Mouse (Mus musculus) C2C12 (cell line): Measurements from ENCODE around the gene Cenph. TPM values are rescaled to one million over a fixed set of nuclear protein-coding genes. Genes with fewer than 3 reads are reported as not detected.

Experiments
- H3K27me3 ChIP-seq: one replicate; pipeline ENCODE4 v1.6.1; 2011; ENCODE audit not compliant: control insufficient read depth, insufficient read depth, insufficient read length
- H3K36me3 ChIP-seq: one replicate; pipeline ENCODE4 v1.6.1; 2011; ENCODE audit not compliant: control insufficient read depth, insufficient read depth
- H3K4me3 ChIP-seq: one replicate; pipeline ENCODE4 v1.5.1; 2011; ENCODE audit warnings: mild to moderate bottlenecking, control low read depth; ENCODE audit not compliant: poor library complexity, insufficient read depth, severe bottlenecking
- H3K79me2 ChIP-seq: one replicate; pipeline ENCODE4 v1.6.1; 2011; ENCODE audit not compliant: control insufficient read depth, insufficient read depth
- H3K79me3 ChIP-seq: one replicate; pipeline ENCODE4 v1.6.1; 2011; ENCODE audit warnings: low read depth, control low read depth
- H3ac ChIP-seq: one replicate; pipeline ENCODE3; 2011; ENCODE audit warnings: low read depth; ENCODE audit not compliant: control insufficient read depth, insufficient read length
- CEBPB ChIP-seq: IDR thresholded peaks from one replicate; pipeline ENCODE4 v1.6.1; 2011; ENCODE audit warnings: low read depth, mild to moderate bottlenecking, control low read depth, moderate library complexity
- CTCF ChIP-seq: IDR thresholded peaks from one replicate; pipeline ENCODE4 v1.5.1; 2011; ENCODE audit not compliant: control insufficient read depth, insufficient read depth, insufficient read length
- FOSL1 ChIP-seq: IDR thresholded peaks from one replicate; pipeline ENCODE4 v1.8.0; 2011; ENCODE audit warnings: mild to moderate bottlenecking, low read length; ENCODE audit not compliant: poor library complexity, insufficient read depth, severe bottlenecking
- MAX ChIP-seq: IDR thresholded peaks from one replicate; pipeline ENCODE4 v1.6.1; 2011; ENCODE audit warnings: mild to moderate bottlenecking, control low read depth
- MYOD1 ChIP-seq: IDR thresholded peaks from one replicate; pipeline ENCODE4 v1.6.1; 2011; ENCODE audit warnings: low read depth; ENCODE audit not compliant: control insufficient read depth, insufficient read length
- MYOG ChIP-seq: IDR thresholded peaks from one replicate; pipeline ENCODE4 v1.6.1; 2011; ENCODE audit not compliant: control insufficient read depth, insufficient read length; ENCODE audit errors: extremely low read depth
- USF1 ChIP-seq: IDR thresholded peaks from one replicate; pipeline ENCODE4 v1.6.1; 2011; ENCODE audit warnings: low read depth, mild to moderate bottlenecking, control low read depth, moderate library complexity
- polyA plus RNA-seq: library from polyadenylated mRNA; unstranded; fragments of >200 nt; fragmentation: generic; extraction: Trizol; gene quantifications from one replicate; pipeline ENCODE4 v1.2.1, GENCODE M21; 2012; ENCODE audit warnings: missing spikeins

Gene Cenph
- polyA plus RNA-seq, 1 experiment, result 17.9 TPM

GRCm38 (mm10) chr13:100785806-100786413 lies 10.2 kb upstream of the Cenph start:
- TF ChIP-seq CTCF (no peak), USF1 (no peak), MAX (no peak), CEBPB (no peak), MYOD1 (no peak)
- Histone ChIP-seq H3K79me2 (peaks cover 54% of the 10 kb centered on the region), H3K79me3 (peaks cover 41% of the 10 kb centered on the region)

GRCm38 (mm10) chr13:100777491-100777890 lies 1.8 kb upstream of the Cenph start:
- peaks cover 47% of the 10 kb centered on the region for H3K36me3 ChIP-seq
- H3K79me2 ChIP-seq, result peaks cover 39% of the 10 kb centered on the region
- TF ChIP-seq CEBPB, result no peak
- TF ChIP-seq MYOG, result no peak
- H3ac ChIP-seq, result no peak overlapping the region
- H3K4me3 ChIP-seq, result no peak overlapping the region
- H3K79me3 ChIP-seq, result peaks cover 11% of the 10 kb centered on the region
- no peaks in the 10 kb centered on the region for H3K27me3 ChIP-seq

More at GRCm38 (mm10) chr13:100785806-100786413, 10.2 kb upstream of the Cenph start:
- Histone ChIP-seq H3K27me3 (no peaks in the 10 kb centered on the region), H3K4me3 (peak overlapping the region; percentile 96), H3ac (peak overlapping the region; percentile 99), H3K36me3 (peaks cover 43% of the 10 kb centered on the region)

GRCm38 (mm10) chr13:100776710-100777109 lies 1.0 kb upstream of the Cenph start:
- peaks cover 46% of the 10 kb centered on the region for H3K36me3 ChIP-seq
- H3ac ChIP-seq, result no peak overlapping the region
- H3K79me3 ChIP-seq, result peaks cover 6% of the 10 kb centered on the region
- no peak overlapping the region for H3K4me3 ChIP-seq
- TF ChIP-seq FOSL1 (no peak), MYOD1 (no peak), MYOG (no peak), MAX (no peak), CEBPB (no peak), USF1 (no peak), CTCF (no peak)
- H3K27me3 ChIP-seq, result no peaks in the 10 kb centered on the region
- peaks cover 31% of the 10 kb centered on the region for H3K79me2 ChIP-seq

GRCm38 (mm10) chr13:100776056-100776419 lies 339 bp upstream of the Cenph start:
- H3K4me3 ChIP-seq, result peak overlapping the region; percentile 94
- peaks cover 24% of the 10 kb centered on the region for H3K79me2 ChIP-seq
- peaks cover 46% of the 10 kb centered on the region for H3K36me3 ChIP-seq
- peaks cover 6% of the 10 kb centered on the region for H3K79me3 ChIP-seq
- H3ac ChIP-seq, result no peak overlapping the region
- TF ChIP-seq CEBPB (no peak), MYOD1 (no peak), CTCF (no peak), MAX (no peak), USF1 (no peak), MYOG (no peak), FOSL1 (no peak)
- no peaks in the 10 kb centered on the region for H3K27me3 ChIP-seq

- H3K36me3 ChIP-seq, result peaks cover 47% of the 10 kb centered on the region
- H3K27me3 ChIP-seq, result no peaks in the 10 kb centered on the region
- H3K4me3 ChIP-seq, result peak overlapping the region; percentile 94
- peaks cover 24% of the 10 kb centered on the region for H3K79me2 ChIP-seq
- no peak overlapping the region for H3ac ChIP-seq
- H3K79me3 ChIP-seq, result peaks cover 4% of the 10 kb centered on the region
- TF ChIP-seq FOSL1 (no peak), USF1 (peak; percentile 55)
Measured at GRCm38 (mm10) chr13:100774704-100775103, 995 bp downstream of the Cenph start.

GRCm38 (mm10) chr13:100755329-100755728 lies 20.4 kb downstream of the Cenph start:
- Histone ChIP-seq H3K4me3 (no peak overlapping the region), H3ac (no peak overlapping the region), H3K36me3 (peaks cover 8% of the 10 kb centered on the region), H3K27me3 (no peaks in the 10 kb centered on the region), H3K79me2 (no peaks in the 10 kb centered on the region), H3K79me3 (no peaks in the 10 kb centered on the region)
- TF ChIP-seq MYOG (no peak), FOSL1 (no peak), CEBPB (no peak), MAX (no peak), MYOD1 (no peak), CTCF (no peak), USF1 (no peak)
